Mouse (Mus musculus) liver, embryonic 14.5 days (tissue): ENCODE results near the gene Urb2.

Source experiments
- CTCF ChIP-seq: IDR thresholded peaks from 2 replicates; pipeline ENCODE4 v1.5.1; 2016; ENCODE audit warnings: antibody characterized with exemption, low read depth, control low read depth
- EP300 ChIP-seq: IDR thresholded peaks from 2 replicates; pipeline ENCODE4 v1.6.1; 2016; ENCODE audit warnings: antibody characterized with exemption, low read depth

- TF ChIP-seq CTCF (no peak), EP300 (no peak)
These were observed 24.5 kb downstream of the Urb2 start for GRCm38 (mm10) chr8:124045856-124046255.
